Mouse (Mus musculus) heart, adult 9 months (tissue): ENCODE measurements around the gene Wdr81.

Source experiments
- DNase-seq, 2 experiments: peaks; one replicate each; pipeline ENCODE4 v3.0.0; 2022; ENCODE audit warnings: low spot score in 2 of 2

Wdr81 gene

GRCm38 (mm10) chr11:75400099-75400498, 54.4 kb downstream of the Wdr81 start:
- DNase-seq, result no peak

DNA sequence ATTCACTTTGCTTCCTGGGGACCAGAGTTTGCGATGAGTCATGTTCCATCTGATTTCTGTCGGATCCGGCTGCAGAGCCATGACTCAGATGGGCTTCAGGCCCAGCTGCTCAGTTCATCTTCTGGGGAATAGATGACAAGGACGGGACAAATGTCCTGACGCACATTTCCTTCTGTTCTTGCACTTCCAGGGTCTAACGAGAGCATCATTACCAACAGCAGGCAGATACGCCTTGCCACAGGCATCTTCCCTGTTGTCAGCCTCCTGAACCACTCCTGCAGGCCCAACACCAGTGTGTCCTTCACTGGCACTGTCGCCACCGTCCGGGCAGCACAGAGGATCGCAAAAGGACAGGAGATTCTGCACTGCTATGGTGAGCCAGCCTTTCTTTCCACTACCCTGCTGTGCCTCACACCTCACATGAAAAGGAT, 55.1 kb downstream of the Wdr81 start:
- DNase-seq, result no peak

- DNase-seq, result no peak
Measured at GRCm38 (mm10) chr11:75397452-75397851, 57.1 kb downstream of the Wdr81 start.

GRCm38 (mm10) chr11:75395611-75396010, 58.9 kb downstream of the Wdr81 start:
- no peak for DNase-seq
